Comparison of ENCODE assay signal across 8 mouse cellular contexts in the genomic region with DNA sequence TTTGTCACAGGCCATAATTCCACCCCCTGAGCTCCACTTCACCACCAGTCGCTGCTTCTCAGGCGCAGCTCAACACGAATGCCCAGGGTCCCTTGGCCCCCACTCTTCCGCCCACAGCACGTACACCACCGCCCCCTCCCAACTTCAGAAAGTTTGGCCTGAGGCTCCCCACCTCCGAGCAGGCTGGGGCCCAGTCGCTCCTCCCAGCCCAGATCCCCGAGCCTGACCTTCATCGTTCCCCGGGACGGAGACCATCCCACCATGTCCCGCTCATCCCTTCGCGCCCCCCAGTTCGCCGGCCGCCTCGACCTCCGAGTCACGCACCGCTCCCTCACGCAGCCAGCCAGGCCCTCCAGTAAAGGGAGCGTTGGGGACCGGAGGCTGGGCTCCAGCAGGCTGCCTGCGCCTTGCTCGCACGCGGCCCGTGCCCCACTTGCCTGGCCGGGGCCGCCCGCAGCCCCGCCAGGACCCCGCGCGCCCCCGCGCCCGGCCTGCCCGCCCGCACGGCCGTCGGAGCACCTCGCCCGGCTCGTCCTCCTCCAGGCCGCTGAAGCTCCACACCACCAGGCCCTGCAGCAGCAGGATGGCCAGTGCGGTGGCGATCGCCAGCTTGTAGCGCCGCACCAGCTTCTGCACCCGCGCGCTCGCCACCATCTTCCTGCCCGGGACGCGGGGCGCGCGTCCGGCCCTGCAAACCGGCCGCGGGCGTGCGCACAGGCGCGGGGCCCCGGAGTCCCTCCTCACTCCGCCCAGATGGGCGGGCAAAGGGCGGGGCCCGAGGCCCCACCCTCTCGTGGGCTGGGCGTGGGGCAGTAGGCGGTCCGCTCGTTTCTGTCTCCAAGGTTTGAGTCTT. TPM values are rescaled to one million over a fixed set of nuclear protein-coding genes. Genes with fewer than 3 reads are reported as not detected.
DNase-seq lines count a peak whose midpoint lies in the region; ATAC-seq lines count a peak whose summit lies in the region.

A gene (minus strand): TSS at position 762 of the 853 bp plus-strand sequence.

- peak within 1 kb of the TSS; percentile 97 for H3K9ac ChIP-seq in heart, embryonic 14.5 days (ENCODE audit: low read length)
- H3K9ac ChIP-seq in liver, embryonic 13.5 days = peak within 1 kb of the TSS; percentile 90
- H3K9ac ChIP-seq in stomach, embryonic 16.5 days (ENCODE audit: low read length) = peak within 1 kb of the TSS; percentile 98

- H3K27ac ChIP-seq in brown adipose tissue, adult 24 weeks (replicated peaks; ENCODE audit: low read depth, low read length) = peak within 1 kb of the TSS; percentile 56
- H3K27ac ChIP-seq in heart, embryonic 14.5 days (replicated peaks in 1 of 2; ENCODE audit: control insufficient read depth in 1 of 2, insufficient read depth in 1 of 2, low read depth in 2 of 2, low read length in 2 of 2) = peak within 1 kb of the TSS; percentile 47 to 84
- peak within 1 kb of the TSS; percentile 45 for H3K27ac ChIP-seq in liver, embryonic 13.5 days
- peak within 1 kb of the TSS; percentile 86 for H3K27ac ChIP-seq in stomach, embryonic 16.5 days (ENCODE audit: low read length)

- 0 out of 2 replicates have a peak, but pooled peaks cover 3% of the 10 kb centered on the region for H3K9me3 ChIP-seq in heart, embryonic 14.5 days (ENCODE audit: control insufficient read depth, low read length)
- H3K9me3 ChIP-seq in liver, embryonic 13.5 days (replicated peaks) = no peaks in the 10 kb centered on the region
- no peaks in the 10 kb centered on the region for H3K9me3 ChIP-seq in stomach, embryonic 16.5 days (replicated peaks; ENCODE audit: control insufficient read depth, low read length)

- peak within 1 kb of the TSS; percentile 88 for H3K4me3 ChIP-seq in brown adipose tissue, adult 24 weeks (ENCODE audit: insufficient read depth, low read depth, low read length)
- peak within 1 kb of the TSS; percentile 79 to 95 for H3K4me3 ChIP-seq in heart, embryonic 14.5 days (ENCODE audit: control insufficient read depth in 1 of 2, insufficient read depth in 1 of 2, low read depth in 1 of 2, low read length in 2 of 2)
- peak within 1 kb of the TSS; percentile 88 for H3K4me3 ChIP-seq in liver, embryonic 13.5 days (replicated peaks)
- H3K4me3 ChIP-seq in stomach, embryonic 16.5 days (replicated peaks; ENCODE audit: low read length) = peak within 1 kb of the TSS; percentile 93

- no peaks in the 10 kb centered on the region for H3K27me3 ChIP-seq in heart, embryonic 14.5 days (ENCODE audit: control insufficient read depth, insufficient read depth, low read length)
- no peaks in the 10 kb centered on the region for H3K27me3 ChIP-seq in liver, embryonic 13.5 days
- H3K27me3 ChIP-seq in stomach, embryonic 16.5 days (ENCODE audit: control insufficient read depth, insufficient read depth, low read length) = no peaks in the 10 kb centered on the region

- WGBS in heart, embryonic 14.5 days = under 1% methylated on average over 77 of the region's 82 CpGs
- WGBS in liver, embryonic 13.5 days (ENCODE audit: insufficient replicate concordance) = under 1% methylated on average over 80 of the region's 82 CpGs
- under 1% methylated on average over 81 of the region's 82 CpGs for whole genome bisulfite sequencing in stomach, embryonic 16.5 days

- peaks cover 24% of the 10 kb centered on the region for H3K4me1 ChIP-seq in brown adipose tissue, adult 24 weeks (ENCODE audit: control insufficient read depth, insufficient read depth, insufficient read length, low read length)
- H3K4me1 ChIP-seq in heart, embryonic 14.5 days (ENCODE audit: control insufficient read depth in 2 of 2, insufficient read depth in 2 of 2, low read length in 2 of 2) = peaks cover 17 to 21% of the 10 kb centered on the region in 2 experiments
- H3K4me1 ChIP-seq in liver, embryonic 13.5 days (replicated peaks) = peaks cover 23% of the 10 kb centered on the region
- peaks cover 14% of the 10 kb centered on the region for H3K4me1 ChIP-seq in stomach, embryonic 16.5 days (ENCODE audit: control insufficient read depth, insufficient read depth, low read length)

- DNase-seq in CD4-positive, CD25-positive, alpha-beta regulatory T cell, adult 2 months (ENCODE audit: low read depth, low spot score) = peak; percentile 94
- DNase-seq in fibroblast of lung, adult 2 months (ENCODE audit: low read depth) = peak; percentile 63
- peak; percentile 96 for DNase-seq in kidney, postnatal 14 days
- peak; percentile 85 for DNase-seq in liver, embryonic 13.5 days
- DNase-seq in neural tube, embryonic 10.5 days (ENCODE audit: extremely low spot score, low spot score) = peak; percentile 92

- ATAC-seq in heart, embryonic 14.5 days (ENCODE audit: insufficient number of reproducible peaks, insufficient read depth, low FRiP score, low read depth) = peak; percentile 92
- peak; percentile 94 for ATAC-seq in liver, embryonic 13.5 days (ENCODE audit: low read depth)
- peak; percentile 97 for ATAC-seq in stomach, embryonic 16.5 days (ENCODE audit: insufficient read depth, low FRiP score)

- peak within 1 kb of the TSS; percentile 88 for H3K4me2 ChIP-seq in heart, embryonic 14.5 days (ENCODE audit: low read length)
- H3K4me2 ChIP-seq in liver, embryonic 13.5 days = peak within 1 kb of the TSS; percentile 97
- H3K4me2 ChIP-seq in stomach, embryonic 16.5 days (ENCODE audit: low read depth, low read length) = peak within 1 kb of the TSS; percentile 65

- H3K36me3 ChIP-seq in heart, embryonic 14.5 days (ENCODE audit: control insufficient read depth, insufficient read depth, low read length) = no peaks in the 10 kb centered on the region
- H3K36me3 ChIP-seq in liver, embryonic 13.5 days = no peaks in the 10 kb centered on the region
- no peaks in the 10 kb centered on the region for H3K36me3 ChIP-seq in stomach, embryonic 16.5 days (ENCODE audit: control insufficient read depth, insufficient read depth, low read length)

RNA-seq across cellular contexts. Expression of the gene that starts here (rescaled TPM):
- polyA plus RNA-seq in brown adipose tissue, adult 24 weeks (2012; ENCODE audit: insufficient read depth, insufficient read length, missing spikeins) = 5.6 and 8.2 TPM in 2 replicates
- polyA plus RNA-seq in heart, embryonic 14.5 days (2014; fragmentation: Nextera tagmentation; extraction: Ambion mirVana) = 10.4 and 13.8 TPM in 2 replicates
- 2.4 and 2.9 TPM in 2 replicates for polyA plus RNA-seq in liver, embryonic 13.5 days (2015; fragmentation: Nextera tagmentation; extraction: Ambion mirVana)
- 9.4 and 13.6 TPM in 2 replicates for polyA plus RNA-seq in stomach, embryonic 16.5 days (2015; fragmentation: Nextera tagmentation; extraction: Ambion mirVana)

Comparison
In these comparisons a context has a peak if more than half of its experiments do, and no peak if none do; other contexts are left out.
1. Peak in every context shown above with its lines: DNase-seq, ATAC-seq, H3K4me3 ChIP-seq and H3K27ac ChIP-seq.